Mouse (Mus musculus) T-cell, adult 2 months (primary cell): ENCODE results near the gene Glb1.
A peak's percentile ranks its signal among the peaks of the same experiment; 100 is the strongest.

Experiments used
- DNase-seq: peaks from one replicate; pipeline ENCODE4 v3.0.0; 2022; ENCODE audit warnings: low spot score

Glb1 gene

GRCm38 (mm10) chr9:114443351-114443750 lies 42.5 kb downstream of the Glb1 start:
- peak; percentile 84 for DNase-seq

- no peak for DNase-seq
Measured at GRCm38 (mm10) chr9:114446887-114447286, 46.0 kb downstream of the Glb1 start.

- no peak for DNase-seq
Measured at GRCm38 (mm10) chr9:114448700-114449099, 47.8 kb downstream of the Glb1 start.

DNA sequence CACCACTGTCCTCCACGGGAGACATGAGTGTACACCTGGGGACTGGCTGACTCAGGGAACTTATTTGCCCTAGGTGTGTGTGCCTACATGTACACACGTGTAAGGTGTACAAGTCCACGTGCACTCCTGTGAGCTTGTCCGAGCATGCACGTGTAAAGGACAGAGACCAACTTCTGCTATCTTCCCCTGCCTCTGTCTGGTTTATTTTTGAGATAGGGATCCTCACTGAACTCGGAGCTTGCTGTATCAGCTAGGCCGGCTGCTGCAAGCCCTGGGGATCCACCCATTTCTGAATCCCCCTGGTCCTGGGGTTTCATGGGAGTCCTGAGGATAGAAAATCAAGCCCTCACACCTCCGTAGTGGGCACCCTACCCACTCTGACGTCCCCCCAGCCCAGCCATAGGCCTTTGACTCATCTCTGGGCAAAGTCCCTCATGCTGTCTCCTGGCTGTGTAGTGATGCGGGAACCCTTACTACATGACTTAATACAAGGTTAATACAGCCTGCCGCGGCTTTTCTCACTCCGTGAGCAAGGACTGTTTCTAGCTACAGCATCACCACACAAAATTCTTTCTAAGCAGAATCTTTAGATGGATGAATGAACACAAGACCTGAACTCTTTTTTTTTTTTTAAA lies 48.4 kb downstream of the Glb1 start:
- no peak for DNase-seq

GRCm38 (mm10) chr9:114451615-114452014 lies 50.7 kb downstream of the Glb1 start:
- peak; percentile 23 for DNase-seq

DNA sequence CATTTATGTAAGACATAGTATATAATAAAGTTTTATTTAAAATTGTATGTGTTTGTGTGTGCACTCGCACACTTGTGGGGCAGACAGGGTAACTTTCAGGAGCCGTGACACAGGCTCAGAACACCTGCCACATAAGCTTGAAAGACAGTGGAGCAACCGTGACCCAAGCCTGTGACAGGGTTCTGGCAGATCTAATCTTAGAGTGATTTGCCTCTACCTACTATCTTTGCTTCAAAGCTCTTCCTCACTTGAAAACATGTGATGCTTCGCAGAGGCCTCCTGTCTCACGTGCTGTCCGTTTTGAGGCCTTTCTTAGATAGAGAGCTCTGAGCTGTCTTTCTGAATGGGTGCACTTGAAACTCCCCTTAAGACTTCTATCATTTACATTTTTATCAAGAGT lies 51.5 kb downstream of the Glb1 start:
- DNase-seq, result peak; percentile 21

- no peak for DNase-seq
Measured at GRCm38 (mm10) chr9:114455420-114455819, 54.5 kb downstream of the Glb1 start.

DNA sequence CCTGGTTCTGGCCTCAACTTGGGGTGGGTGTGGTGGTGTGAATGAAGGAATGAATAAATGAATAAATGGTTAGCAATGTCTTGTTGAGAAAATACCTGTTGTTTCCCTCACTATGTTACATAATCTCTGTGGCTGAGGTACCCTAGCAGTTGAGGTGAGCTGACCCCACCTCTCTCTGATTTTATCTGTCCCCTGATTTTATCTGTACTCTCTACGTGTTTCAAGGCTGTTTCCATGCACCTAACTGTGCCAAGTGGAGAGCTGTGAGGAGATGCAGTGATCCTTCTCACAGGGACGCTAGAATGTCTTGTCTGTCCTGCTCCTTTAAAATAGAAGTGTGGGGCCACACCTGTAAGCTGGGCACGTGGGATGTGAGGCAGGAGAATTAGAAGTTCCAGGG lies 57.6 kb downstream of the Glb1 start:
- no peak for DNase-seq

DNA sequence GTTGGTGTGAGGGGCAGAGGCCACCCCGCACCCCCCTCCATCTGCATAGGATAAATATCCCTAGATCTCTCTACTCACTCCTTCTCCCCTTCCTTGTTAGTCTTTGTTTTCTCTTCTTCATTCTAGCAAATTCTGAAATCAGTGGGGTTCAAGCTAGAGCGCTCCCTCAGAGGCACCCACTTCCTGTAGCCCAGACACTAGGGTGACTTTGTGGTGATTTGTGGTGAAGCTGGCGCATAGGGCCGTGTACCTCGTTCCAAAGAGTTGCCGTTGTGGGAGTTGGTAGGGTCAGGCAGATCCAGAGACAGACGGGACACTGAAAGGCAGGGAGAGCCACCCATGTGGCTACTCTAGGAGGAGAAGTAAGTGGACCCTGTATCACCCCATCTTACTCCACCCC lies 61.7 kb downstream of the Glb1 start:
- no peak for DNase-seq

GRCm38 (mm10) chr9:114465442-114465841 lies 64.6 kb downstream of the Glb1 start:
- DNase-seq, result no peak

- no peak for DNase-seq
Measured at GRCm38 (mm10) chr9:114466871-114467270, 66.0 kb downstream of the Glb1 start.

DNA sequence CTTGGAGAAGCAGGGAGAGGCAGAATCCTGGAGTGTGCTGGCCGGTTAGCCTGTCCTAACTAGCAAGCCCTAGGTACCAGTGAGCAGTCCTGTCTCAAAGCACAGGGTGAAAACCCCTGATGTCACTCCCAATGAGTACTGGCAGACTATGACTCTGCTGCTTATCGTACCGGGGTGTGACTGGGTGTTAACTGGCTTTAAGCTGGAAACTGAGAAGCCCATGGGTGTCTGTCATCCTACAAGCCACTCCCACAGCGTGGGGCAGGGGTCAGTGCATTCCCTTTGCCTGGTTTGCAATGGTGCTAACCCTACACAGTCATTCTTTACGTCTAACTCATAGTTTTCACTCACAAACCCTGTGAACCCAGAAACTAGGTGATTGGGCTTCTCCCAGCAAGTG lies 67.3 kb downstream of the Glb1 start:
- DNase-seq, result no peak

DNA sequence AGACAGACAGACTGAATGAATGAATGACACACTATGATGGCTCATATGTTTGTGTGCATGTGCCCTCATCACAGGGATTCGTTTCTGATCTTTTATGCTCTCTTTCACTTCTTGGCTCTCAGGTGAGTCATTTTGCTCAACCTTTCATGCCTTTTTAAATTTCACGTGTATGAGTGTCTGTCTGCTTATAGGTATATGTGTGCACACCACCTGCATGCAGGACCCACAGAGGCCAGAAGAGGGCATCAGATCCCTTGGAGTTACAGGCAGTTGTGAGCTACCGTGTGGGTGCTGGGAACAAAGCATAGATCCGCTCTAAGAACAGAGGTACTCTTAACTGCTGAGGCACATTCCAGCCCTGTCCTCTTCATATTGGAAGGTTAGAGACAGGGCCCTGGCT lies 67.8 kb downstream of the Glb1 start:
- DNase-seq, result no peak

DNA sequence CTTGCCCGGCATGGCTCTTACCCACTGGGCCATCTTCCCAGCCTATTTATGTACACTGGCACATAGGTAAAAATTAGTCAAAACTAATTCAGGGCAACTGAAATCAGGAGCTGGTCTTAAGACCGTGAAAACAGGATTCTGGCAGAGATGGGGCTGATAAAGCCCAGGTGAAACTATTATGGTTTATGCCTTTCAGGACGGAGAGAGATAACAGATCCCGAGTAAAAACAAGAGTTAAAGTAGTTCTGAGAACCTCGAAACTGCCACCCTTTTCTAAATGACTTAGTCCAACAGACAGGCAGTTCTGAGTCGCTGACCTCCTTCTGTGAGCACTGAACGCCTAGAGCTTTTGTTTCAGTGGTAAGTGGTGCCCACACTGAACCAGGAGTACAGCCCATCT lies 71.0 kb downstream of the Glb1 start:
- no peak for DNase-seq

DNA sequence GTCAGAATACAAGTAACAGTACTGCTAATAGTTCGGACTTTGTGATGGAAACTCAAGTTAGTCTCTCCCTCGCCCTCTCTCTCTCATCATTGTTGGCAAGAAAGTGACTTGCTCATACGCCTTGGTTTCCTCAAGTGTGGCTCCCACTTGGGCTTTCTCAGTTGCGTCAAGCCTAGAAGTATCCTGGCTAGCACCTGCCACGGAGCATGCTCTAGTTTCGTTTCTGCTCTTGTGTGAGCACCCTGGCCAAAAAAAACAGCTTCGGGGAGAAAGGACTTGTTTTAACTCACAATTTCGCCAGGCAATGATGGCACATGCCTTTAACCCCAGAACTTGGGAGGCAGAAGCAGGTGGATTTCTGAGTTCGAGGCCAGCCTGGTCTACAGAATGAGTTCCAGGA lies 76.1 kb downstream of the Glb1 start:
- no peak for DNase-seq

DNA sequence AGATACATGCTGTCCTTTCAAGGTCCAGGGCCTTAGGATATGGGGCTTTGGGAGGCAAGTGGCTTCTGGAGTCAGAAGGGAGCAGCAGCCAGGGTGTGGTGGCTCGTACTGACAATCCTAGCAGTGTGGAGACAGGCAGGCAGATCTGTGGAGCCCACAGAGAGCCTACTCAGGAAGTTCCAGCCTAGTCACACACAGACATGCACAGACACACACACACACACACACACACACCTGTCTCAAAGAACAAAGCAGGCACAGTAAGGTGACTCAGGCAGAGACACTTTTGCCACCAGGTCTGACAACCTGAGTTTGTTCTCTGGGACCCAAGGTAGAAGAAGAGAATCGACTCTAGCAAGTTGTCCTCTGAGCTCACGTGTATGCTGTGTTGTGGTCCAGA lies 80.1 kb downstream of the Glb1 start:
- peak; percentile 13 for DNase-seq

GRCm38 (mm10) chr9:114484771-114485170 lies 83.9 kb downstream of the Glb1 start:
- no peak for DNase-seq

DNA sequence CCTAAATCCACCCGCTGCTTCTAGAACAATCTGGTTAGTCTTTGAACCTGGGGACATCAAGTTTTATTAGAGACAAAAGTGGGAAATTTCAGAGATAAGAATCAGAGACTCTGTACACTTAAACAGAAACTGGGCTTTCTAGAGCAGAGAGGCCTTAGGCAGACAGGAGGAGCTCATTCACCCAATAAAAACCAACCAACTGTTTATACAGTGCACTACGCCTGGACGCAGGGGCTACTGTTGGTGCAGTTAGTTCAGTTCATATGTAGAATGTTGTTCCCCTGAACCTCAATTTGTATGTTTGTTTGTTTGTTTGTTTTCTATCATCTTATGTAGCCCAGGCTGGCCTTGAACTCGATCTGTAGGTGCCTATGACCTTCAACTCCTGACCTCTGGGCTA lies 85.9 kb downstream of the Glb1 start:
- DNase-seq, result no peak

GRCm38 (mm10) chr9:114487481-114488258 lies 86.8 kb downstream of the Glb1 start:
- no peak for DNase-seq

- DNase-seq, result peak; percentile 66
Measured at GRCm38 (mm10) chr9:114496469-114496868, 95.6 kb downstream of the Glb1 start.

DNA sequence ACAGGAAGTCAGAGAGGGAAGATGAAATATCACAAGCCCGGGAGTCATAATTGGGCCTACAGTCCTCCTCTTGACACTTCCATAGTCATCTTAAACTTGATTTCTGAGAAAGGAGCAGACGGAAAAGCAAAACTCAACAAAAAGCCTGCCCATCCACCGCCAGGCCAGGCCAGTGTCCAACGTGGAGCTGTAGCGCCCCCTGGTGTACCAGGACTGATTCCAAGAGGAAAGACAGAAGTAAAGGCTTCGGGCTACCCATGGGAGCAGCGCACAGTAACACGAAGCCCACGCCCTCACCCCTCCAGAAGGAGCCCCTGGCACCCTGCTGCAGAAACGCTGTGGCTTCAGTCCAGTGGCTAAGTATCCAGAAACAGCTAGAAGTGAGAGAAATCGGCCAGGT lies 97.3 kb downstream of the Glb1 start:
- DNase-seq, result peak; percentile 81

GRCm38 (mm10) chr9:114499783-114500515 lies 99.1 kb downstream of the Glb1 start:
- peak; percentile 44 for DNase-seq

GRCm38 (mm10) chr9:114501111-114501510 lies 100.2 kb downstream of the Glb1 start:
- DNase-seq, result no peak
